Mouse (Mus musculus) kidney, adult 2 months (tissue): ENCODE results near the gene Tmem171.

Experiments used
- CTCF ChIP-seq: fragments of 200-500 bp; conservative IDR thresholded peaks from 2 replicates; pipeline ENCODE4 v1.5.1; 2011; ENCODE audit warnings: low read depth, mild to moderate bottlenecking, control low read depth, low read length, moderate library complexity, mixed read lengths; ENCODE audit not compliant: insufficient read depth, insufficient read length
- POLR2A ChIP-seq: fragments of 200-500 bp; IDR thresholded peaks from one replicate; pipeline ENCODE4 v1.6.1; 2011; ENCODE audit warnings: low read depth, low read length, control low read depth

DNA sequence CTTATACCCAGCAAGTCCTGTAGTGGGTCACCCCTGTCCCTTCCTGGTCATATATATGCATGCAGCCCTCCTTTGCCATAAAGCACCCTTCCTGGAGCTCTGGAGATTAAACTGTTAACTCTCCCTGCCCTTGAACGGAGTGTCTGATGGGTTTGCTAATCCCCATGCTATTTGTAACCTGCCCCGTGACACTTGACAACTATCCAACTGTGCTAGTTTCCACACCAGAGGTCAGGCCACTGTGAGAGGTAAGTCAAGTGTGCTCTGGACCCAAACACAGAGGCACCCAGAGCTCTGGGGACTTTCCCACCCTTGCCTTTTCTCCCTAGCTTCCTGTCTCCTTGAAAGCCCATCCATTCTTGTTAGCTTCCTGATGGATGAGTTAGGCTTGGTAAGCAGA lies 912 bp upstream of the Tmem171 start:
- TF ChIP-seq CTCF, result no peak
- TF ChIP-seq POLR2A, result no peak
